Mouse (Mus musculus): ENCODE data around the gene Rbms1.

Rbms1 gene

DNA sequence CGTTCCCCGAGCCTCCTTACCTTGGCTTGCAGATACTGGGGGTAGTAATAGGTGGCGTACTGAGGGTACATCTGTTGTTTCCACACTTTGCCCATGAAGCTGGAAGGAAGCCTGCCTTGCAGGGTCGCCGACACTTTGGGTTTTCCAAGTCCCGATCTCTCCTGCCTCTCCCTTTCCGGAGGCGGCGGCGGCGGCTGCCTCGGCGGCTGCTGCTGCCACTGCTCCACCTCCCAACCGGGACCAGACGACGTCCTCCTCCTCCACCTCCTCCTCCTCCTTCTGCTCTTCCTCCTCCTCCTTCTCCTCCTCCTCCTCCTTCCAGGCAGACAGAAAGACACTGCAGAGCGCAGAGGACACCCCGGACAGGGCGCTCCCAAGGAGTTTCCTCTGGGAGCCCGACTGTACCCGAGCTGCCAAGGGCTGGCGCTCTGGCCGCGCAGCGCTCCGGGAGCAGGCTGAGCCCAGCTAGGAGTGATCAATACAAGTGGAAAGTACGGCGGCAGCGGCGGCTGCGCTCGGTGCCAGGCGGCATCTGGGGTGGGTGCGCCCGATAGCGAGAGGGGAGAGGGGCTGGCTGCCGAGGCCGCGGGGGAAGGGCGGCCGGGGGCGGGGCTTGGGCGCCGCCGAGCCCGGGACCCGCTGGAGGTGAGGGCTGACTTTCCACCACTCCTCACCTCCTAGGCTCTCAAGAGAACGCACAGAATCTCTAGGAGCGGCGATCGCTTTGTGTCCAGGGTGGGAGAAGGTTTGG, at the start of gene Rbms1:
Gene Rbms1 (minus strand): TSS at position 522 of the 751 bp plus-strand sequence.
- peak; percentile 11 to 33 for DNase-seq (ENCODE audit: low spot score in 2 of 2)

DNA sequence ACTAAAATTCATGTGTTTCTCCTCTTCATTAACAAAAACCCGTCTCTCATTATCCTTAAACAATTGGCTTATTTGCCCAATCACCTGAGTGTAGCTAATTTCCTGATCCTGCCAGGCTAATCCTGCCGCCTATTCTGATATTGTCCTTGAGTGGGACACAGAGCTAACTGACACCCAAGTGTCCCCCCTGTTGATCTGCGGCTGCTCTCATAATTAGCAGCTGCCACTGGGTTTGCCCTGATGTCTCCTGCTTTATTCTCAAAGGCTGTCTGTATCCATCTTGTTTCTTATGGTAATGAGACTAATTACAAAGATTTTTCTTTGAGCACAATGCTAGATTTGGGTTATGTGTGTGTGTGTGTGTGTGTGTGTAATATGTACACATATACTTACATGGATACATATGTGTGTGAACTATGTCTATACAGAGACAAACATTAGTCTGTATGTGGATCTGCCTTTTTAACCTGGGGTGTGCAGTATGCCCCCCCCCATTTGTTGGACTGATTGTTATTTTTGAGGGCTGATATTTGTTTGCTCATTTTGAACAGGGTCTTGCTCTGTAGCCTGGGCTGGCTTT, 49.3 kb upstream of the Rbms1 start:
- DNase-seq (ENCODE audit: low spot score in 2 of 2): no peak

DNA sequence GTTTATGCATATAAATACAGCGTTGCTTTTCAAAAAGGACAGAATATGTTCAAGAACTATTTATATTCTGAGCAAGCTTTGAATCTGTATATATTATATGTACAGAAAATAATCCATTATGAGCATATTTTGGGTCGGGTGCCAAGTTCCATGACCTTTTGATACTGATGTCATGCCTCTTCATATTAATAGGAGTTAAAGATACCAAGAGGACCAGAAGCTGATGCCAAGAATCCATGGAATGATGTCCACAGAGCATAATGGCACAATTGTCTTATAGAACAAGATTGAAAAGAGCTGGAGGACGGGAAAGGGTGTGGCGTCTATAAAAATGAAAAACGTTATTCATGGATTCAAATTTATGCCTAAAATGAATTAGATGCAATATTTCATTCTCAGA, 23.3 kb upstream of the Rbms1 start:
- no peak for DNase-seq (ENCODE audit: low spot score in 2 of 2)

DNA sequence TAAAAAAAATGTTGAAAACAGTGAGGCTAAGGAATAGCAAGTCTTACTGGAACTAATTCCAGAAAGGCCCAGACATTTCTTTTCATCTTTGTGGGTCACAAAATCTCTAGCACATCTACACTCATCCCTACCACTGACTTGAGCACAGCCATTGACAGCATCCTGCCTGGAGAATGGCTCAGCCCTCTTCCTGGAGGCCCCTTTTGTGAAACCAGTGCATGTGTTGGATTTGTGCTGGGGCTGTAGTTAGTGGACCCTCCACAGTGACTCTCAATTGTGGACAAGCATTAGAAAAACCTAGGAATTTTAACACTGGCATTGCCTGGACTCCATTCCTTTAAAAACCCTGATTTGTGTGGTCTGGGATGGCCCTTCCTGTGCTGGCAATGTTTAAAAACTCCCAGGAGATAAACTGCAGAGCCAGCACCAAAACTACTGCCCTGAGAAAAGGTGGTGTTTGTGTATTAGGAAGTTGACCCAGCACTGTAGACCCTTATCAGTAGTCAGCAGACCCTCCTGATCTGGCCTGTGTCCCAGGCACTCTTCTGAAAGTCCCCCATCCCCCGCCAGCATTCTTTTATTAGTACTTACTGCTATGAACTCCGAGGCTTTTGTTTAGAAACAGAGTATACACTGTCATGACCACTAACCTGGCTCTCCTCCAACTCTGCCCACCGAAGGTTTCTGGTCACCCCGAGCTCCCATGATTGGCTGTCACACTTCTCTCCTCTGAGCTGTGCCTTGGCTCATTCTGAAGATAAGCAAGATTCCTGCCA, 15.7 kb upstream of the Rbms1 start:
- no peak for DNase-seq (ENCODE audit: low spot score in 2 of 2)

DNA sequence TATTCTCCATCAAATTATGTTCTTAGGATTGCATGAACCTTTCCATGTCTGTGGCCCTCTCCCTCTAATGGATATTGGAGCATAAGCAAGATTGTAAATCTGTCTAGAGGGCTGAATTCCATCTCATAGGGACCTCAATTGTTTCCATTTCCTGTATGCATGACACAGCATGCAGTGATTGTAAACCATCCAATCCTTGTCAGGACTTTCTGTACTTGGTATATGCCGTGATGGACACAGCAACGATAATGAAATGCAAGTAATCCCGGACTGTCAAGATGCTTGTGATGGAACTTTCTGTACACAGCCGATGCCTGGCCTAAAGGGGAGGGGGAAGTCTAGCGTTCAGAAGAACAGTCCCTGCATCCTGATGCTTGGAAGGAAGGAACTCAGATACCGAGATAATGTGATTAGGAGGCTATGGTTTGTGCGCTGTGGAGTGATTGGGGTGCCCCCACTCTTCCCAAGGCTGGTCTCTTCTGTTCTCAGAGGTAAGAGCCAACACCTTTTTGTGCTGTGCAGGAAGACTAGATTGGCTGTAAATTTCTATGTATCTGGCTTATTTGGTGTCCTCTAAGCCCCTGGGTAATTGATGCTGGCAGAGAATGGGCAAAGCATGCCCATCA, 9.3 kb upstream of the Rbms1 start:
- DNase-seq (ENCODE audit: low spot score in 2 of 2): no peak

DNA sequence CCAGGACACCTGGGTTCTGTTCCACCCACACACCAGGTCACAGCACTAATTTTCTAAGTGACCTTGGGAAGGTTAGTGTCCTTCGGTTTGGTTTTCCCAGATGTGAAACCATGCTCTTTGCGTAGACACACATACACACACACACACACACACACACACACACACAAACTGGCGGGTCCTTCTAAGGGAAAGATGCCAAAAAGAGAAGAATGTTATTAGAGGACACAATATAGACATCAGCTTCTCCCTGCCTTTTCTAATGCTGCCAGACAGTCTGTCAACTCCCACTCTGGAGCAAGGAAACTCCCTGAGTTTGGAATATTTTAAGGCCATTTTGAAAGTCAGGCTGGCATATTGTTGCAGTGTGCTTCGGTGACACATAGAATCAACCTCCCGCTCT, 624 bp upstream of the Rbms1 start:
- DNase-seq (ENCODE audit: low spot score in 2 of 2): no peak

DNA sequence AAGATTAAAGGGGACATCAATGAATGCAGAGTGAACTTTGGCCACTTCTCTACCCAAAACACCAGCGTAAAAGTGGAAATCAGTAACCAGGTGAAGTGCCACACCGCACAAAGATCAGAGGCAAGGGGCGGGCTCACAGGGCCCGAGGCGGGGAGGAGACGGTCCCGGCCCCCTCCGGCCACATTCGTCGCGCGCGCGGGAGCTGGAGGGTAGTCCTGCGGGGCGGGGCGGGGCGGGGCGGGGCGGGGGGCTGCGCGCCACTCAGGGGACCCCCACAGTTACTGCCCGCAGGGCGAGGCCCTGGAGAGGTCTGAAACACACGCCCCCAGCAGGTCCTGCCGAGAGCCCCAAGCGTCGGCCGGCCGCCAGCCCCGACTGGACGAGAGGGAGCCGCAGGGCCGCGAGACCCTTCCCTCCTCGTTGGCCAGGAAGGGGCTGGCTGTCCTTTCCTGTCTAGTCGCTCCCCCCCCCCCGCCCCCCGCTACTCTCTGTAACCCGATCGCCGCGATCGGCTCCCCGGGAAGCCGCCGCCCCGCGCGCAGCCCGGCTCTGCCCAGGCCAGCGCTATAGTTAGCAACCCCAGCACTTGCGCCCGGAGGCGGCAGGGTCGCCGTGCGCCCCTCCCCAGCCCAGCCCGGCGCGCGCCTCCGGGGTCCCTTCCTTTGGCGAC, 856 bp downstream of the Rbms1 start:
- DNase-seq (ENCODE audit: low spot score in 2 of 2): peak in 1 of 2 experiments; percentile 12

DNA sequence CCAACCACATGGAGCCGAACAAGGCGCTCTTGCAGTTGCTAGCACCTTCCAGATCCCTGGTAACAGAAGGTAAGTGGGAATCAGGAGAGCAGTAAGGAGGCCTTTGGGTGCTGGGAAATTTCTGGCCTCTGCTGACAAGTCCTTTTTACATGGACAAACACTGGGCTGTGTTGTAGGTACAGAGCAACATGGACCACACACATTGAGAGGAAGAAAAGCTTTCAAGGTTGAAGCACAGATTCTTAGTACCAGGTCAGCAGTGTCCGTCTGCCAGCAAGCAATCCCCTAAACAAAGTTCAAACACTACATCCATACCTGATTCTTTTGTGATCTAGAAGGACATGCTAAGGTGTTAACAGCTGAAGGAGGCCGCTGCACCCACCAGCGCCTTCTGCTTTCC, 1.7 kb downstream of the Rbms1 start:
- DNase-seq (ENCODE audit: low spot score in 2 of 2): no peak

DNA sequence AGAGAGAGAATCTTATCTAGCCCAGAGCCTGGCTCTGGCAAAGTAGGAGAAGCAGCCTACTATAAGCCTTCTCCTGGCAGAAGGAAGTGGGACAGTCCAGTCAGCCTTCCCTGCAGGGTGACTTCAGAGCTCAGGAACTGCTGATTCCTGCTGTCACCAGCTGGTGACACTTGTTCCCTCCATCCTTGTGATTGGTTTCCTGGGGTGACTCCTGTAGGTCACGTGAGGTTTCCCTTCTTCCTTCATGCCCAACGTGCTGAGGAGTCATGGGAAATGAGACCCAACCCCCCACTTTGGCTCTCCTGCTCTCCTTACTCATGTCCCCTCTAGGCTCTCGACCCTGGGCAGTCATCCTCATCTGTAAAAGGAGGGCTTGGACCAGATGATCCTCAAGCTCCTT, 14.8 kb downstream of the Rbms1 start:
- no peak for DNase-seq (ENCODE audit: low spot score in 2 of 2)

DNA sequence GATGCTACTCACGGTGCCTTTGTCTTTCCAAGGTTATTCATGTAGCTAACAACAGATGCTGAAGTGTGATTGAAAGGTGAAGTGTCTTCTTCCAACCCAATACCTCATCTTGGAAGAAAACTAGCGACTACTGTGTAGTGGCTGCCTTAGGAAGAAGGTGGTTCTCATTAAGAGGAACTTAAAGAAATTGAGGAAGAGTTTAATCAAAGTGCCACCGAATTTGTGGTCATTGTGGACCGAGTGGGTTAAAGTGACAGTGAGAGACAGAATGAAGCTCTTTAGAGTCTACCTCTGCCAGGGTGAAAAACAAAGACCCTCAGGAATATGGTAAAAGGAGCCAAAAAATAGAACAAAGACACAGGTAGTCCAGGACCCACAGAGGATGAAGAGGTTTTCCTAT, 15.2 kb downstream of the Rbms1 start:
- no peak for DNase-seq (ENCODE audit: low spot score in 2 of 2)

DNA sequence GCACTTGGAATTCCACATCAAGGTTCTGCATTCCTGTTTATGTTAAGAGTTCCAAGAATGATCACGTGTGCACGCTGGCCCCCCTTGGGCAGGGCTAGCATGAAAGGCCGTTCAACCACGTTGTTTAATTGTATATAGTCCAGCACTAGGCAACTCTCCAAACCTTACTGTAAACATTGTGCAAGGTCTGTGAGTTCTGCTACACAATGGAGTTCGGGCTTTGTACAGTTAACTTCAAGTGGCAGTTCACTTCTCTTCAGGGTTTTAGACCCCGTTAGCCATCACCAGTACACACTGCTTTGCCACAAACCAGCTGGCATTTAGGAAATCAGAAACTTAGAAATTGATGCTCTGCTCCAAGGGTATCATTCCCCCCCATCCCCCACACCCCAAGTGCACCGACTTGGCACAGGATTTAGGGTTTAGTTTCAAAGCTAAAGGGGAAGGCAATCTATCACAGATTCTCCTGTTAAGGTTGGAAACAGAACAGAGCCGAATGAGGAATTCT, 22.5 kb downstream of the Rbms1 start:
- DNase-seq (ENCODE audit: low spot score in 2 of 2): no peak

DNA sequence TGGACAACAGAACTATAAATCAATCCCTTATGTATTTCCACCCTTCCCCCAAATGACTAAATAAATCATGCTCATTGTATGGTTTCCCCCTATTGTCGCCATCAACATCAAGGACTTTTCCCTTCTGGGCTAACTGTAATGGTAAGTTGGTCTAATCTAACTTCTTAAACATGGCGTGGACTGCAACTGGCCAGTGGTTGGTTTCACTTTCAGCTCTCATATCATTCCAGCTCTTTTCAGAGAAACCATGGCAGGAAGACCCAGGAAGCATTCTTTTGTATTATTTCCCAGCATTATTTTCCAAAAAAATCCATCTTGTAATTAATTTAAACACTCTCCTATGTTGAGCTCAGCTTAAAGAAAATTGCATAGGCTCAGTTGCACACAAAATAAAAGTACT, 23.0 kb downstream of the Rbms1 start:
- no peak for DNase-seq (ENCODE audit: low spot score in 2 of 2)

DNA sequence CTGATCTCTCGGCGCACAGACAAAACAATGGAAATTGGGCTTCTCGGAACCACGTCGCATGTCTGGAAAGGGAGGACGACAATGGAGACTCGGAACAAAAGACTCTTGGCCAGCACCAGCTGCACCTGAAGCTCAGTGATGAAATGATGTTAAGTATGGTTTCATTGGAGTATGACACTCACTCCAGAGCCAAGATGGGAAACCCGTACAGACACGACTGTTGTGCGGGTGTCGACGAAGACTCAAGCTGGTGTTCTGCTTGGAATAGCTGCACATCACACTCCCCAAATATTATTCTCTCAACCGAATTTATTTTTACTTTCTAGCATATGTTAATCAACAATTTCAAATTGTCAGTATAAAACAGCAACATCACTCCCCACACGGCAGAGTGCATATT, 26.1 kb downstream of the Rbms1 start:
- DNase-seq (ENCODE audit: low spot score in 2 of 2): no peak

DNA sequence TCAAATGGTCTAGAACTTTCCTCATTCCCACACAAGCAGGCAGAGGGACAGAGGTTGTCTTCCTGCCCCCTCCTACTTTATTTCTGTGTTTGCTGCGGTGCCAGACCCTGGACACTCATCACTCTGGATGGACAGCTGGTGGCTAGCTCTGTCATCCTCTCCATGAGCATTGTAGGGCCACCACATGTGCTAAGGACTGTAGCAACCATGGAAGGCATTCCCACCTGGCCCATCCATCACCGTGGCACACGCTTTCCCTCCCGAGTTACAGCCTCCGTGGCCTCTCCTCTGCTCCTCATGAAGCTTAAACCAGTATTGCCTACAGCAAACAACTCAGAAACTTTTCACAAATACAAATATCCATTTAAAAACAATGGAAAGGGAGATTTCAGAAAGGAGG, 34.0 kb downstream of the Rbms1 start:
- no peak for DNase-seq (ENCODE audit: low spot score in 2 of 2)

DNA sequence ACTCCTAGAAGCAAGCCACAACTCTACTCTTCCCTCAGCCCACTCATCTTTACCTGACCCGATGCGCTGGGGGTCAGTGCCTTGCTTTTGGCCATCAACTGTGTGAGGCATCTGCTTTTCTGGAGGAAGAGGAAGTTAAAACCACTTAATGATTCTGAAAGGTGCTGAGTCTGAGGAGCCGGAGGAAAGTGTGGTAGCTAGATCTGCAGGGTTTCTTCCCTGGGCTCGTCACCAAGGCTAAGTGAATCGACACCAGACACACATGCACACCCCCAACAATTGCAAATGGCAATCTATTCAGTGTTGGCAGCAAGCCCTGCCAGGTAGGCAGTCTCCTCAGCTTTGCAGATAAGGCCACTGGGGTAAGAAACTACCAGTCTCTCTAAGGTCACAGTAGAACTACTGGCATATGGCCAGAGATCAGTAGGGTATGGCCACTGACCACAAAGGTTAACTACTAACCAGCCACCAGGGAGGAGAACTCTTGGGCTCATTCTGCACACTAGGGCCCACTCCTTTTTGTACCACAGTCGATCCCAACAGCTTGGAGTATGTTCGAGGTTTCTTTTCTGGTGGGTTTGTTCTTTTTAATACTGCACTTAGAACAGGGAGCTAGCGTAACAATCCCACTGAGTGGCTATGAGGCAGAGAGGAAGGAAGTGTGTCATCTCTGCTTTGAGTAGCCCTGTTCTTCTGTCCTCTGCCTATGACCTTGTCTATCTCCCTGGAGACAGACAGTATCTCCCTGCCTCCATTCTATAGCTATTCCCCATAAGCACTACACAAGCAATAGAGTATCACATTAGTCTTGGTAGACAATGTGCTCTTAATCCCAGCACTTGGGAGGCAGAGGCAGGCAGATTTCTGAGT, 34.9 kb downstream of the Rbms1 start:
- no peak for DNase-seq (ENCODE audit: low spot score in 2 of 2)

DNA sequence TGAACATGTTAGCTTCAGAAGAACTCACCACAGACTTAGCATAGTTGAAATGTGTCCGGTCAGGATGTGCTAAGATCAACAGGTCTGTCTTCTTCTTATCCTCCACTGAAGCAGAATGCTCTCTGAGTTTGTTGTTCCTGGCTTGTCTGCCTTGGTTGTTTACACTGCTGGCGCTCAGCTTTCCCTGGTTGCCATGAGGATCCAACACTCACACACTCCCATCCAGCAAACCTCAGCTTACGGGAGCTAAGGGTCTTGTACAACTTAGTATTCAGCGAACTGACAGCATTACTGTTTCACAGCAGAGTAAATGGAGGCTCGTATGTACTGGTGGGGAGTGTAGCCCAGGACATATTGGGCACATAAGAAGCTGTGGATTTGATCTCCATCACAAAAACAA, 37.9 kb downstream of the Rbms1 start:
- no peak for DNase-seq (ENCODE audit: low spot score in 2 of 2)

DNA sequence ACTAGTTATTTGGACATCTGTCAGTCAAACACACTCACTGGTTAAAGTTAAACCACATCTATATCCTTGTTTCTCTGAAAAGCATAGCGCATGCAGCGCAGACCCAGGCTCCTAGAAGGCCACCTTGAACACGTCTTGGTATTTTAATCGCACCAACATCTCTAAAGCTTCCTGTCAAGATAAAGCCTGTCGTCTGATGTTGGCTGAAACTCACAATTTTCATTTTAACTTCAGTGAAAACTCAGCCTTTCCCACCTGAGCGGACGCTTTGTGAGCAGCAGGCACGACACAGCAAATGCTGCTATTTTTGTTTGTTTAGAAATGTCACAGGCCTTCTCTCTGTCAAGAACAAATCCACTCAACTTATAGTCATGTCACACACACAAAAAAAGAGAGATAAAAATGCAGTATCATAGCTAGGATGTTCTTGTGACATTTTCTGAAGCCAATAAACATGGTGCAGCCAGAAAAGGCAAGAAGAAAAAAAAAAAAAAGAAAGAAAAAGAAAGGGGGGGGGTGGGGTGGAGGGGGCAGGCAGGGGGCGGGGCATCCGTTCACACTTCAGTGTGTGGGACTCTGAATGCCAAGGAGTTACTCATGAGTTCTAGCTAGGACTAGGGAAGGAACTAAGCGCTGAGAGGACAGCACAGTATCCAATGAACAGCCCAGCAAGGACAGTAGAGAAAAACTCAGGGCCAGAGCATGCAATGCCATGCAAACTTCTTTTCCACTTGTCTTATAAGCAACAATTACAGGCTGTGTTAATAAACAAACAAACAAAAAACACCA, 39.0 kb downstream of the Rbms1 start:
- peak; percentile 7 to 25 for DNase-seq (ENCODE audit: low spot score in 2 of 2)

DNA sequence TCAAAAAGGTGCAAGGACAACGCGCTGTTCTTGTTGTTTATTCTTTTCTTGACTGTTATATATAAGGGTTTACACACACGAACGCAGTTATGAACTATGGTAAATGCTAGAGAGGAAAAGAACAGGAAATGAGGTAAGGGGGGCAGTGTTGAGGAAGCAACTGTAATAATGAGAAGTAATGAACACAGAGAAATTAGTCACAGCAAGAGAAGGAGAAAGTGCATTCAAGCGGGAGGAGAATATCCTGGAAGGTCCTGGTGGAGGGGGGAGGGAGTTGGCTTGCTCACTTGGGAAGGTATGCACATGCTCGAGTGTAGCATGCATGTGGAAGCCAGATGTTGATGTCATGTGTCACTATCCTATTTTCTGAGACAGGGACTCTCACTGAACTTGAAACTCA, 39.9 kb downstream of the Rbms1 start:
- no peak for DNase-seq (ENCODE audit: low spot score in 2 of 2)

DNA sequence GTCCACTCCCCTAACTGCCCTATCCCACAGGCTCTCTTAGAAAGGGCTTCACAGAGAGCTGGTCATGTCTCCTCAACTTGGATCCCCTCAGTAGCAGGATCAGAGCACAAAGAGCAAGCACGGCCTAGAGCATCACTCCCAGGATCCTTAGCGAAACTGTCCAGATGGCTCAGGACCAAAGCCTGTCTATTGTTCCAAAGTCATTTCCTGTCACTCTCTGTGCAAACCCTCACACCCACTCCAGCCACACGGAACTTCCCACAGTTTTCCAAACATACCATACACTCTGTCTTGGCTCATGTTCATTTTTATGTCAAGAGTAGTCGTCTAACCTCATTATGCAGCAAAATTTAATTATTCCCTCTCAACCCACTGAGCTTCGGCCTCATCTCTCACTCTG, 40.6 kb downstream of the Rbms1 start:
- DNase-seq (ENCODE audit: low spot score in 2 of 2): no peak

DNA sequence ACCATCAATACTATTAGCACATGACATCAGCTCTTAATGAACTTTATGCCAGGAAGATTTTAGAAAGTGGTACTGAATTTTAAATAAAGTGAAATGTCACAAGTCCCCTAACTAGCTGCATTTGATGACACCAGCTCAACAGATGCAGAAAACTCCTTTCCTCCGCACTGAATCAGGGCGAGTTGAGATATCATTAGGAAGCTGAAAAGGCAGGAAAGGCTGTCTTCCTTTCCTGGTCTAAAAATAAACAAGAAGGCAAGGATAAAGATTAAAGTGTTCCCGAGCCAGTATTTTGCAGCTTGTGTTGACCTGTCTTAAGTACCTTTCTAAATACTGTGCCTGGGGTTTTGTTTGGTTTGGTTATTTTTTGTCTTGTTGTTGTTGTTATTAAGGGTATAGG, 42.9 kb downstream of the Rbms1 start:
- no peak for DNase-seq (ENCODE audit: low spot score in 2 of 2)

Data from thymus, postnatal 10 days (tissue).